Mouse (Mus musculus): ENCODE measurements around the gene Chrnb2. TPM values are rescaled to one million over a fixed set of nuclear protein-coding genes. Genes with fewer than 3 reads are reported as not detected.

Gene Chrnb2
- polyA plus RNA-seq, 1 experiment from 2014 or later = 29.5 TPM

DNA sequence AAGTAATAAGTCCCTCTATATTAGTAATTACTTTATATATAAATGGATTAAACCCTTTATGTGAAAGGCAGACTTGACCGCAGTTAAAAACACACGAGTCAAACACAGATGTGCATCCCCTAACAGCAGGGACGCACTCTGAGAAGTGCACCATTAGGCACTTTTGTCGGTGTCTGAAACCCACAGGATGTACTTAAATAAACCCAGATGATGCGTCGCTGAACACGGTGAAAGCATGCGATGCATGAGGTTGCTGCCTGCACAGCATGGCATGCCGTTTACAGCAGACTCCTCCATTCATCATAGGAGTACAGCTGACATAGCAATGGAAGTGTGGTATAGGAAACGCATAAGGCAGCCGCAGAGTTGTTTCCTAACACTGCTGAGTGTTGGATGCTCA, 64.0 kb downstream of the Chrnb2 start:
- H3K27me3 ChIP-seq (replicated peaks; ENCODE audit: control insufficient read depth, insufficient read depth, low read length) = no peaks in the 10 kb centered on the region
- H3K9me3 ChIP-seq (ENCODE audit: control insufficient read depth, low read length) = no peaks in the 10 kb centered on the region
- 64% methylated on average over 11 of the region's 11 CpGs for WGBS
- no peak overlapping the region for H3K27ac ChIP-seq (ENCODE audit: low read length)
- H3K4me1 ChIP-seq (replicated peaks; ENCODE audit: control insufficient read depth, insufficient read depth, low read length) = no peaks in the 10 kb centered on the region
- H3K4me3 ChIP-seq (replicated peaks; ENCODE audit: low read length) = no peak overlapping the region
- H3K9ac ChIP-seq (replicated peaks; ENCODE audit: low read depth, low read length) = no peak overlapping the region
- no peaks in the 10 kb centered on the region for H3K36me3 ChIP-seq (ENCODE audit: control insufficient read depth, insufficient read depth)
- no peak overlapping the region for H3K4me2 ChIP-seq (ENCODE audit: low read length)
- no peak for ATAC-seq

- 94% methylated on average over 1 of the region's 1 CpGs for WGBS
- Histone ChIP-seq H3K27me3 (replicated peaks; ENCODE audit: control insufficient read depth, insufficient read depth, low read length) (no peaks in the 10 kb centered on the region), H3K9ac (replicated peaks; ENCODE audit: low read depth, low read length) (no peak overlapping the region), H3K4me2 (ENCODE audit: low read length) (no peak overlapping the region), H3K36me3 (ENCODE audit: control insufficient read depth, insufficient read depth) (no peaks in the 10 kb centered on the region), H3K9me3 (ENCODE audit: control insufficient read depth, low read length) (no peaks in the 10 kb centered on the region), H3K27ac (ENCODE audit: low read length) (no peak overlapping the region), H3K4me3 (replicated peaks; ENCODE audit: low read length) (no peak overlapping the region), H3K4me1 (replicated peaks; ENCODE audit: control insufficient read depth, insufficient read depth, low read length) (no peaks in the 10 kb centered on the region)
- ATAC-seq = no peak
These were observed 65.5 kb downstream of the Chrnb2 start for GRCm38 (mm10) chr3:89698958-89699357.

Other genes starting within 250 kb of the Chrnb2 start
- gene Kcnn3, start 244.5 kb downstream of the Chrnb2 start, polyA plus RNA-seq (2015; fragmentation: Nextera tagmentation; extraction: Ambion mirVana) = 8.1 and 8.2 TPM in 2 replicates
- gene Adar, start 49.6 kb downstream of the Chrnb2 start, polyA plus RNA-seq (2015; fragmentation: Nextera tagmentation; extraction: Ambion mirVana) = 30.0 and 33.4 TPM in 2 replicates
- gene Ube2q1, start 9.0 kb upstream of the Chrnb2 start, polyA plus RNA-seq (2015; fragmentation: Nextera tagmentation; extraction: Ambion mirVana) = 11.3 TPM in 2 replicates
- gene She, start 66.7 kb upstream of the Chrnb2 start, polyA plus RNA-seq (2015; fragmentation: Nextera tagmentation; extraction: Ambion mirVana) = 1.4 and 1.6 TPM in 2 replicates
- 0.54 and 0.88 TPM in 2 replicates for gene Il6ra, start 148.6 kb upstream of the Chrnb2 start, polyA plus RNA-seq (2015; fragmentation: Nextera tagmentation; extraction: Ambion mirVana)
- gene Atp8b2, start 198.9 kb upstream of the Chrnb2 start, polyA plus RNA-seq (2015; fragmentation: Nextera tagmentation; extraction: Ambion mirVana) = 11.0 and 14.1 TPM in 2 replicates
- gene Hax1, start 234.1 kb upstream of the Chrnb2 start, polyA plus RNA-seq (2015; fragmentation: Nextera tagmentation; extraction: Ambion mirVana) = 134 and 145 TPM in 2 replicates

Measured in forebrain, embryonic 16.5 days (tissue).